ENCODE assay signal across 14 mouse cellular contexts in the genomic region with DNA sequence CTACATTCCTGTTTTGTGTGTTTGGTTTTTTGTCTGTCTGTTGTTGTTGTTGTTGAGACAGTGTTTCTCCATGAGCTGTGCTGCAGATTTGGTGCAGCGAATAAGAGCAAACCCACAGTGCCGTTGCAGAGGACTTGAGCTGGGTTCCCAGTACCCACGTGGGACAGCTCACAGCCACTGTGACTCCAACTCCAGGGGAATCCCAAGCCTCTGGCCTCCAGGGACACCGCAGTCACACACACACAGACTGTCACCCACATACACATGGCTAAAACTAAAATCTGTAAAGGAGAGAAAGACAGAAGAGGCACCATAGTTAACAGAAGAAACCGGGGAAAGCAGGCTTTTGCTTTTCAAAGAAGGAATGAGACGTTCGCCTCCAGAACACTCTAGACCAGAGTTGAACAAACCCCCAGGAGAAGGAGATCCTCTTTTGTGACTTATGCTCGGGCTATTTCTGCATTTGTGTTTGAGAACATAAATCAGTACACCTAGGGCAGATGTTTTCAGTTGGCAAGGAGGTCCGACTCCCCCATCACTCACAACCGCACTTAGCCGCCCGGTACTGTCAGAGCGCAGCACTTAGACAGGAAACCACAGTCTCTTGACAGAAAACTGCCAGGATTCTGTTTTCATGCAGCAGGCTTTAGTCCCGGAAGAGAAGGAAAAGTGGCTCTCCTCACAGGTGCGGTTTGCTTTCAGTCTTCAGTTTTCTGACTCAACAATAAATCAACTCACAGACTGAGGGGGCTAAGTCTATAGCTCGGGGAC. TPM values are rescaled to one million over a fixed set of nuclear protein-coding genes. Genes with fewer than 3 reads are reported as not detected.
DNase-seq lines count a peak whose midpoint lies in the region; ATAC-seq and TF ChIP-seq lines count a peak whose summit lies in the region.
"Had no signal": no experiment of that assay in that cellular context is flagged by ENCODE, and none has a peak within 500 bp of the region (broad histone marks: within the 10 kb centered on the region; RNA-seq: fewer than 3 reads in every experiment).

No protein-coding gene starts in this region.

- WGBS in liver, embryonic 13.5 days (ENCODE audit: insufficient replicate concordance): 14% methylated on average over 16 of the region's 16 CpGs
- 3% methylated on average over 16 of the region's 16 CpGs for WGBS in thymus, adult 2 months

- H3K9ac ChIP-seq in liver, embryonic 13.5 days: no peak overlapping the region
- H3K9ac ChIP-seq: kidney, embryonic 15.5 days had no signal

- TF ChIP-seq CTCF in thymus, adult 2 months (IDR thresholded peaks at IDR 0.05; ENCODE audit: borderline replicate concordance, control insufficient read depth, extremely low read depth, insufficient read depth, low read length, poor library complexity): no peak

- no peak for TF ChIP-seq POLR2A in thymus, adult 2 months (IDR thresholded peaks at IDR 0.05; ENCODE audit: control insufficient read depth, extremely low read depth, insufficient read depth, low read length, poor library complexity)

- peaks cover 3% of the 10 kb centered on the region; the same call in 1 of the 2 replicates for H3K4me1 ChIP-seq in liver, embryonic 13.5 days (replicated peaks)
- peaks cover 33% of the 10 kb centered on the region for H3K4me1 ChIP-seq in thymus, adult 2 months (replicated peaks; ENCODE audit: control insufficient read depth, insufficient read depth, low read length)
- H3K4me1 ChIP-seq: hindbrain, embryonic 10.5 days; kidney, embryonic 15.5 days had no signal

- ATAC-seq in liver, embryonic 13.5 days (ENCODE audit: low read depth): no peak

- H3K9me3 ChIP-seq in liver, embryonic 13.5 days (replicated peaks): no peaks in the 10 kb centered on the region
- H3K9me3 ChIP-seq: hindbrain, embryonic 10.5 days; kidney, embryonic 15.5 days had no signal

- no peaks in the 10 kb centered on the region for H3K36me3 ChIP-seq in liver, embryonic 13.5 days
- no peaks in the 10 kb centered on the region for H3K36me3 ChIP-seq in thymus, adult 2 months (ENCODE audit: control insufficient read depth, insufficient read depth, low read length)
- H3K36me3 ChIP-seq: hindbrain, embryonic 10.5 days; kidney, embryonic 15.5 days had no signal

- peak; percentile 59 for DNase-seq in CD4-positive helper T cell, adult 2 months (ENCODE audit: low read depth, low spot score)
- peak; percentile 39 to 44 for DNase-seq in CD8-positive naive resting alpha-beta T cell, adult 2 months (ENCODE audit: low read depth in 2 of 2, low spot score in 2 of 2)
- no peak for DNase-seq in liver, embryonic 13.5 days
- DNase-seq in thymus, adult 2 months: peak; percentile 75
- no peak for DNase-seq in gastrocnemius, postnatal 4 days (ENCODE audit: low spot score in 2 of 2)
- no peak for DNase-seq in adrenal gland, adult 18-20 months (ENCODE audit: low spot score in 2 of 2)
- DNase-seq in gastrocnemius, postnatal 25 days: no peak
- DNase-seq: adrenal gland, adult 2 months had no signal

- 0 out of 2 replicates have a peak, but pooled peaks cover 9% of the 10 kb centered on the region for H3K27me3 ChIP-seq in liver, embryonic 13.5 days
- no peaks in the 10 kb centered on the region for H3K27me3 ChIP-seq in thymus, adult 2 months (ENCODE audit: control insufficient read depth, insufficient read depth, low read length)
- H3K27me3 ChIP-seq: kidney, embryonic 15.5 days had no signal

- no peak overlapping the region for H3K4me3 ChIP-seq in liver, embryonic 13.5 days (replicated peaks)
- H3K4me3 ChIP-seq in thymus, adult 2 months (ENCODE audit: control insufficient read depth, insufficient read depth, low read length): no peak overlapping the region
- H3K4me3 ChIP-seq: hindbrain, embryonic 10.5 days; kidney, embryonic 15.5 days had no signal

- peak overlapping the region; percentile 14; the same call in 1 of the 2 replicates for H3K4me2 ChIP-seq in liver, embryonic 13.5 days
- H3K4me2 ChIP-seq: kidney, embryonic 15.5 days had no signal

- H3K27ac ChIP-seq in liver, embryonic 13.5 days: peak overlapping the region; percentile 5; the same call in 1 of the 2 replicates
- H3K27ac ChIP-seq in thymus, adult 2 months (ENCODE audit: control insufficient read depth, insufficient read depth, low read length): peak overlapping the region; percentile 81
- H3K27ac ChIP-seq: hindbrain, embryonic 10.5 days; kidney, embryonic 15.5 days had no signal

RNA-seq across cellular contexts. Expression of a gene that starts 34.1 kb away (rescaled TPM):
- polyA plus RNA-seq in liver, embryonic 13.5 days (2015; fragmentation: Nextera tagmentation; extraction: Ambion mirVana): 1.6 and 1.8 TPM in 2 replicates
- 5.3 and 5.8 TPM in 2 replicates for polyA plus RNA-seq in thymus, adult 2 months (2012; rRNA removed)
- total RNA-seq in gastrocnemius, postnatal 4 days (2021): not detected
- under 1 TPM; 0.43 to 0.58 TPM for total RNA-seq in adrenal gland, adult 18-20 months (2021)
- total RNA-seq in gastrocnemius, postnatal 25 days (2021): not detected
- polyA plus RNA-seq: hindbrain, embryonic 10.5 days had no signal

RNA-seq across cellular contexts. Expression of a gene that starts 43.9 kb away (rescaled TPM):
- polyA plus RNA-seq in liver, embryonic 13.5 days (2015; fragmentation: Nextera tagmentation; extraction: Ambion mirVana): 0.30 and 0.48 TPM in 2 replicates
- polyA plus RNA-seq in thymus, adult 2 months (2012; rRNA removed): 0.15 and 0.87 TPM in 2 replicates
- total RNA-seq in gastrocnemius, postnatal 4 days (2021): not detected
- 1 to 10 TPM in 1 of 2 experiments, not detected in 1; 1.1 TPM for total RNA-seq in adrenal gland, adult 18-20 months (2021)
- total RNA-seq in gastrocnemius, postnatal 25 days (2021): not detected
- total RNA-seq: heart, adult 8-10 months; layer of hippocampus, postnatal 10 days had no signal
- polyA plus RNA-seq: frontal cortex, adult 2 months; hindbrain, embryonic 10.5 days; kidney, embryonic 15.5 days; limb, embryonic 14.5 days had no signal

RNA-seq across cellular contexts. Expression of a gene that starts 59.1 kb away (rescaled TPM):
- not detected in 2 replicates for polyA plus RNA-seq in liver, embryonic 13.5 days (2015; fragmentation: Nextera tagmentation; extraction: Ambion mirVana)
- 0.32 TPM in 2 replicates for polyA plus RNA-seq in thymus, adult 2 months (2012; rRNA removed)
- not detected for total RNA-seq in gastrocnemius, postnatal 4 days (2021)
- total RNA-seq in adrenal gland, adult 18-20 months (2021): not detected
- not detected for total RNA-seq in gastrocnemius, postnatal 25 days (2021)
- total RNA-seq: adrenal gland, adult 2 months; heart, adult 8-10 months; layer of hippocampus, postnatal 10 days had no signal
- polyA plus RNA-seq: adrenal gland, adult 2 months; hindbrain, embryonic 10.5 days; kidney, embryonic 15.5 days had no signal

Comparison
In these comparisons a context has a peak if more than half of its experiments do, and no peak if none do; other contexts are left out.
1. DNase-seq: peak in CD4-positive helper T cell, adult 2 months (single experiment), CD8-positive naive resting alpha-beta T cell, adult 2 months (2 of 2) and thymus, adult 2 months (single experiment); none in liver, embryonic 13.5 days (single experiment), gastrocnemius, postnatal 4 days (0 of 2), adrenal gland, adult 18-20 months (0 of 2) and gastrocnemius, postnatal 25 days (single experiment).